Mouse (Mus musculus) Patski (cell line): ENCODE results near the gene Sumo3. TPM values are rescaled to one million over a fixed set of nuclear protein-coding genes. Genes with fewer than 3 reads are reported as not detected.

Experiments
- ATAC-seq: fragments of 100-300 bp; one replicate; pipeline ENCODE4 v1.8.0; 2021
- CTCF ChIA-PET: fragments of 350-600 bp; sonication (Branson Sonifier 250); formaldehyde crosslinking; loops from one replicate; lab custom pipeline; 2022; ENCODE audit warnings: inconsistent platforms; lab: Charles Lee
- POLR2A ChIA-PET: fragments of 350-600 bp; sonication (Branson Sonifier 250); formaldehyde crosslinking; loops from one replicate; lab custom pipeline; 2022; ENCODE audit warnings: antibody characterized with exemption, inconsistent platforms; lab: Charles Lee
- DNase-seq: peaks from one replicate; pipeline ENCODE4 v3.0.0-alpha.2; 2011; ENCODE audit warnings: low read depth, low spot score
- H3K27me3 ChIP-seq: fragments of 371-371 bp; one replicate; pipeline ENCODE4 v1.5.1; 2021
- CTCF ChIP-seq: fragments of 100-300 bp; IDR thresholded peaks from one replicate; pipeline ENCODE4 v1.5.1; 2021
- in situ Hi-C: fragments of 300-500 bp; cut with MboI; formaldehyde crosslinking; loops from 3 replicates; pipeline ENCODE4 v1.11.1; 2018; ENCODE audit warnings: low pct_unique_long_range_greater_than_20kb, mixed read lengths
- polyA plus RNA-seq: library from polyadenylated mRNA; unstranded; gene quantifications from one replicate; pipeline ENCODE4 v1.2.3, GENCODE M21; 2021

Sumo3 gene
- polyA plus RNA-seq, 1 experiment from 2014 or later = 235 TPM

GRCm38 (mm10) chr10:77605368-77605767, 529 bp upstream of the Sumo3 start:
- CTCF ChIA-PET = interaction anchor here (1.1 to 1.5 kb wide), 6 partner anchors 9 to 21 kb away, joined by 3 to 7 read pairs (median 6); no protein-coding TSS in a partner anchor
- TF ChIP-seq CTCF = no peak
- POLR2A ChIA-PET = interaction anchor here (0.6 kb wide), 1 partner anchor 408 kb away, joined by 3 read pairs; no protein-coding TSS in a partner anchor
- in situ Hi-C loops = no loop called here
- no peak for DNase-seq
- no peaks in the 10 kb centered on the region for H3K27me3 ChIP-seq
- ATAC-seq = no peak

GRCm38 (mm10) chr10:77606855-77607254, 958 bp downstream of the Sumo3 start:
- CTCF ChIA-PET = interaction anchor here (0.9 kb wide), 1 partner anchor 10 kb away, joined by 3 read pairs; no protein-coding TSS in a partner anchor
- H3K27me3 ChIP-seq = no peaks in the 10 kb centered on the region
- ATAC-seq = no peak
- no peak for DNase-seq
- no peak for TF ChIP-seq CTCF
- in situ Hi-C loops = no loop called here
- POLR2A ChIA-PET = interaction anchor here (0.9 to 1.0 kb wide), 2 partner anchors 16 to 89 kb away, joined by 3 to 4 read pairs; no protein-coding TSS in a partner anchor

GRCm38 (mm10) chr10:77607441-77607840, 1.5 kb downstream of the Sumo3 start:
- ATAC-seq (no peak), DNase-seq (no peak)
- CTCF ChIA-PET = interaction anchor here (0.9 to 1.0 kb wide), 2 partner anchors 9 to 25 kb away, joined by 3 read pairs; partner anchors contain the start of gene Pttg1ip
- POLR2A ChIA-PET = interaction anchor here (0.6 to 1.0 kb wide), 3 partner anchors 16 to 90 kb away, joined by 3 to 6 read pairs (median 4); no protein-coding TSS in a partner anchor
- in situ Hi-C loops = no loop called here
- H3K27me3 ChIP-seq = no peaks in the 10 kb centered on the region
- TF ChIP-seq CTCF = no peak

- in situ Hi-C loops = no loop called here
- no peaks in the 10 kb centered on the region for H3K27me3 ChIP-seq
- TF ChIP-seq CTCF = no peak
- CTCF ChIA-PET = interaction anchor here (0.8 kb wide), 1 partner anchor 19 kb away, joined by 3 read pairs; no protein-coding TSS in a partner anchor
- POLR2A ChIA-PET = no interaction called here
- ATAC-seq = no peak
- no peak for DNase-seq
Observed at GRCm38 (mm10) chr10:77608589-77608988, 2.7 kb downstream of the Sumo3 start.

DNA sequence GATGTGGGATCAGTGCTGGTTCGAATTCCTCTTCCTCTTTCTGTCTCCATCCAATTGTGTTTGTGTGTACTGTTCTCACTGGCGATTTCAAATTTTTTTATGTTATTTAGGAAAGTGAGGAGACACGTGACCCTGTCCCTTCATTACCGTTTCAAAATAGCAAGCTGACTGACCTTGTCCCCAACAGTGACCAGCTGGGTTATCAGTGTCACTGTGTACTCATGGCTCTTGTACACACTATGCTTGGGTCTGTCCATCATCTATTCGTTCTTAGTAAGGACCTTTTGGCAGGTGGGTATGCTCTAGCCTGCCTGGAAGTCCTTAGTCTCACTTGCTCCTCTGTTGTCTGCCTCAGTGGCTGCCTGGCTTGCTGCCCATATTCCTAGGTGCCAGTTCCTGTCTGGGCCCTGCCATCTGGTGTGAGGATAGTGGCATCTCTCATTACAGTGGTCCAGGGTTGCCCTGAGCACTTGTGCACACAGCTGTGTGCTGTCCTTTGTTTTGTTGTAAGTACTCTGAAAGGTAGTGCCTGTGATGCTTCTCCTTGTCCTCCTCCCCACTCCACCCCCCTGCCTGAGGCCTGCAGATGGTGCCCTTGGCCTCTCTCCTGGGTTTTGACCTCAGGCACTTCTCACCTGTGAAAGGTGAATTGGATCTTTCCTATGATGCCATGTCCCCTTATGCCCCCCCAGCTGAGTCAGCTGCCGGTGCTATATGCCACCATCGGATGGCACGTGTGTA, 4.5 kb downstream of the Sumo3 start:
- ATAC-seq (no peak), DNase-seq (no peak)
- H3K27me3 ChIP-seq = no peaks in the 10 kb centered on the region
- ChIA-PET POLR2A (interaction anchor here (1.0 kb wide), 1 partner anchor 12 kb away, joined by 3 read pairs; the partner anchor contains the start of gene Ube2g2), CTCF (no interaction called here)
- TF ChIP-seq CTCF = no peak
- in situ Hi-C loops = no loop called here

- ChIA-PET CTCF (no interaction called here), POLR2A (interaction anchor here (0.7 to 1.0 kb wide), 2 partner anchors 25 to 396 kb away, joined by 3 read pairs; partner anchors contain the start of gene Pfkl)
- H3K27me3 ChIP-seq = no peaks in the 10 kb centered on the region
- ATAC-seq = no peak
- in situ Hi-C loops = no loop called here
- DNase-seq = no peak
- TF ChIP-seq CTCF = no peak
Observed at GRCm38 (mm10) chr10:77613409-77613808, 7.5 kb downstream of the Sumo3 start.

DNA sequence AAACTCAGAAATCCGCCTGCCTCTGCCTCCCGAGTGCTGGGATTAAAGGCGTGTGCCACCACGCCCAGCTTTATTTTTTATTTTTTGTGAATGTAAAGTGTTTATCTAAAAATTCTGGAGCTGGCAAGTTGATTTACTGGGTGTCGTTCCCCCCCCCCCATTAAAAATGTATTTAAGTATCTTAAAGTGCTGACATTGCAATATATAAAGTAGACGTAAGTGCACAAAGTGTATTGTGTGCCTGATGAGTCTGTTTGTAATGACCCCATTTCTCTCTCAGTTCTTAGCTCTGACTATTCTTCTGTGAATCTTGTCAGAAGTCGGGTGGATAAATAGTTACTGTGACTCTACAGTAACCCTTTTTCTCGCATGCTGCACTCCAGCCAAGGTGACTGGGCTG, 9.8 kb downstream of the Sumo3 start:
- ChIA-PET CTCF (interaction anchor here (1.2 kb wide), 1 partner anchor 8 kb away, joined by 3 read pairs; no protein-coding TSS in a partner anchor), POLR2A (interaction anchor here (0.6 kb wide), 1 partner anchor 20 kb away, joined by 4 read pairs; no protein-coding TSS in a partner anchor)
- ATAC-seq = no peak

GRCm38 (mm10) chr10:77616166-77616565, 10.3 kb downstream of the Sumo3 start:
- no peak for TF ChIP-seq CTCF
- ChIA-PET CTCF (interaction anchor here (1.2 kb wide), 1 partner anchor 9 kb away, joined by 3 read pairs; no protein-coding TSS in a partner anchor), POLR2A (interaction anchor here (0.6 kb wide), 1 partner anchor 20 kb away, joined by 4 read pairs; no protein-coding TSS in a partner anchor)
- ATAC-seq = no peak
- in situ Hi-C loops = no loop called here
- DNase-seq = no peak
- H3K27me3 ChIP-seq = no peaks in the 10 kb centered on the region

More for the DNA sequence above, 9.8 kb downstream of the Sumo3 start:
- H3K27me3 ChIP-seq = no peaks in the 10 kb centered on the region
- in situ Hi-C loops = no loop called here
- no peak for DNase-seq
- no peak for TF ChIP-seq CTCF

GRCm38 (mm10) chr10:77616926-77617325, 11.0 kb downstream of the Sumo3 start:
- ATAC-seq = no peak
- POLR2A ChIA-PET = no interaction called here
- in situ Hi-C loops = no loop called here
- DNase-seq = no peak
- H3K27me3 ChIP-seq = no peaks in the 10 kb centered on the region
- no peak for TF ChIP-seq CTCF
- CTCF ChIA-PET = interaction anchor here (1.2 kb wide), 1 partner anchor 10 kb away, joined by 3 read pairs; no protein-coding TSS in a partner anchor

DNA sequence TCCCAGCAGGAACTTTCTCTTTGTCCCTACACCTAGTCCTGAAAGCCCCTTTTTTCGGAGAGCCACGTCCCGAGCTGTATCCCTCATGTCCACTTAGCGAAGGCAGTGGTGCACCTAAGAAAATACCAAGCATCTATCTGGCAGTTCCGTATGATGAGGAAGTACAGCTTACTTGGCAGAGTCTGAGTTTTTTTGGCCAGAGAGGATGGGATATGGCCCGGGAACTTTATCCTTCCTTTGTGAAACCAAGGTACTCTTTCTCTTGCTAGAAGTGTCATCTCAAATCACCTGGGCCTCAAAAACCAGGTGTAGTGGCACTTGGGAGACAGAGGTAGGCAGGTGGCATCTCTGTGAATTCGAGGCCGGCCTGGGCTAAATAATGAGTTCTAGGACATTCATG, 15.6 kb downstream of the Sumo3 start:
- ATAC-seq (no peak), DNase-seq (no peak)
- CTCF ChIA-PET = no interaction called here
- in situ Hi-C loops = no loop called here
- no peaks in the 10 kb centered on the region for H3K27me3 ChIP-seq
- POLR2A ChIA-PET = interaction anchor here (1.0 to 2.0 kb wide), 2 partner anchors 10 to 17 kb away, joined by 3 to 4 read pairs; no protein-coding TSS in a partner anchor
- no peak for TF ChIP-seq CTCF
